Mouse (Mus musculus) liver, embryonic 11.5 days (tissue): ENCODE measurements at regions not wholly inside any gene's neighbourhood (a gene's known extent, or its start where the extent isn't known, plus 50 kb on each side); places are given as distances from the start of the nearest gene placed in this dataset.
A peak's percentile ranks its signal among the peaks of the same experiment; 100 is the strongest.

Experiments used
- ATAC-seq: fragments of 200-750 bp; cut with Nextera tagmentation; replicated peaks from 2 replicates; pipeline ENCODE4 v1.8.0; 2017; ENCODE audit warnings: moderate number of reproducible peaks, mild to moderate bottlenecking, moderate TSS enrichment, moderate library complexity; ENCODE audit not compliant: low FRiP score
- DNase-seq: peaks from one replicate; pipeline ENCODE4 v3.0.0-alpha.2; 2017; ENCODE audit warnings: low spot score
- H3K27ac ChIP-seq: fragments of 300-500 bp; sonication (generic); 2 replicates; pipeline ENCODE4 v1.5.1; 2014; ENCODE audit warnings: mild to moderate bottlenecking, low read depth, low read length, control low read depth
- H3K27me3 ChIP-seq: fragments of 300-500 bp; sonication (generic); replicated peaks from 2 replicates; pipeline ENCODE4 v1.6.1; 2014; ENCODE audit warnings: low read length, mixed read lengths; ENCODE audit not compliant: control insufficient read depth, insufficient read depth
- H3K36me3 ChIP-seq: fragments of 300-500 bp; sonication (generic); 2 replicates; pipeline ENCODE4 v1.6.1; 2014; ENCODE audit warnings: mild to moderate bottlenecking, low read length, moderate library complexity, mixed read lengths; ENCODE audit not compliant: control insufficient read depth, insufficient read depth
- H3K4me1 ChIP-seq: fragments of 300-500 bp; sonication (generic); replicated peaks from 2 replicates; pipeline ENCODE4 v1.6.1; 2014; ENCODE audit warnings: low read length, mixed read lengths; ENCODE audit not compliant: control insufficient read depth, insufficient read depth
- H3K4me2 ChIP-seq: fragments of 300-500 bp; sonication (generic); 2 replicates; pipeline ENCODE4 v1.6.1; 2014; ENCODE audit warnings: mild to moderate bottlenecking, control low read depth, moderate library complexity
- H3K4me3 ChIP-seq: fragments of 300-500 bp; sonication (generic); 2 replicates; pipeline ENCODE4 v1.5.1; 2014; ENCODE audit warnings: low read depth, low read length, control low read depth
- H3K9ac ChIP-seq: fragments of 300-500 bp; sonication (generic); 2 replicates; pipeline ENCODE4 v1.6.1; 2014; ENCODE audit warnings: low read depth, low read length, control low read depth
- H3K9me3 ChIP-seq: fragments of 300-500 bp; sonication (generic); 2 replicates; pipeline ENCODE4 v1.6.1; 2016; ENCODE audit warnings: low read length, inconsistent platforms, mixed read lengths; ENCODE audit not compliant: control insufficient read depth
- WGBS: fragments of 180-500 bp; shearing (Covaris S2); extraction: QIAGEN DNeasy Blood & Tissue Kit; methylation state at CpG from one replicate; pipeline ENCODE4 v1.1.7; 2014; 5-methylcytosine and 5-hydroxymethylcytosine counted together

DNA sequence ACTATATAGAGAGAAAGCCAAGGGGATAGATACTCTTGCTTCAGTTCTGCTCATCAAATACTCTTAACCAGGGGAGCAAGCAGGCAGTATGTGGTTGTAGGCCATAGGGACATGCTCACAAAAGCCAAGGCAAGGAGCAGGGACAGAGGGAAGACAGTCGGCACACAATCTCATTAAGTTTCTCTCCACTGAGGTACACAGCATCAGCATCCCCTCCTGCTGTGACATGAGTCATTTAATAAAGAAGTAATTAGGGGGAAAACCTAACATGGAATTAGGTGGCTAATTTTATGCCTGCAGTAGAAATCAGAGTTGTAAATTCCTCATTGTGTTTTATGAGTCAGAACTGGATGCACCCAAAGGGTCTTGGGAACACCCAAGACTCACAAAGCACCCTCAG, 203.2 kb downstream of the Pdgfra start:
- Histone ChIP-seq H3K27me3 (no peaks in the 10 kb centered on the region), H3K4me2 (no peak overlapping the region), H3K4me3 (no peak overlapping the region), H3K4me1 (no peaks in the 10 kb centered on the region), H3K27ac (no peak overlapping the region), H3K9ac (no peak overlapping the region), H3K9me3 (no peaks in the 10 kb centered on the region), H3K36me3 (no peaks in the 10 kb centered on the region)
- DNase-seq, result no peak
- 82% methylated on average over 1 of the region's 1 CpGs for WGBS
- ATAC-seq, result no peak

GRCm38 (mm10) chr5:75358869-75359268, 206.8 kb downstream of the Pdgfra start:
- H3K4me2 ChIP-seq, result no peak overlapping the region
- ATAC-seq, result peak; percentile 78
- H3K4me3 ChIP-seq, result no peak overlapping the region

DNA sequence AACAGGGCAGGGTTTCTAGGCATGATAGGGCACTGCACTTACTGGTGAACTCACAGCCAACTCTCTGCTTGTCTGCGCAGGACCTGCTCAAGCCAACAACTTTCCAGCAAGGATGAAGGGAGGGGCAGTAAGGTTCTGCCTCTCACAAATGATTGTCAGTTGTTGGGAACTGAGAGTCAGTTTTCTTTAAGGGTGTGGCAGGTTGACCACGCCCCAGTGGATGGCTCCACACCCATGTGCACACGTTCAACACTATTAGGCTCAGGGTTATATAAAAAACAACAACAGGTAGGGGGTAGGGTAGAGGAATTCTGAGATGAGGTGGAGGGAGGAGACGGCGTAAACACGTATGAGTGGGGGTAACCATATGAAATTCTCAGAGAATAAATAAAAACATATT, 210.9 kb upstream of the Kit start:
- H3K36me3 ChIP-seq, result no peaks in the 10 kb centered on the region
- no peak overlapping the region for H3K9ac ChIP-seq
- no peak overlapping the region for H3K4me3 ChIP-seq
- DNase-seq (no peak), ATAC-seq (peak; percentile 79)
- no peaks in the 10 kb centered on the region for H3K27me3 ChIP-seq
- WGBS, result 73% methylated on average over 6 of the region's 6 CpGs
- H3K9me3 ChIP-seq, result no peaks in the 10 kb centered on the region
- H3K4me2 ChIP-seq, result peak overlapping the region; percentile 2; the same call in 1 of the 2 replicates
- no peak overlapping the region for H3K27ac ChIP-seq
- H3K4me1 ChIP-seq, result peaks cover 6% of the 10 kb centered on the region; the same call in 1 of the 2 replicates

More at GRCm38 (mm10) chr5:75358869-75359268, 206.8 kb downstream of the Pdgfra start:
- WGBS, result 43% methylated on average over 5 of the region's 5 CpGs
- Histone ChIP-seq H3K27me3 (no peaks in the 10 kb centered on the region), H3K9me3 (no peaks in the 10 kb centered on the region), H3K9ac (no peak overlapping the region), H3K4me1 (peaks cover 4% of the 10 kb centered on the region; the same call in 1 of the 2 replicates), H3K36me3 (no peaks in the 10 kb centered on the region), H3K27ac (no peak overlapping the region)
- DNase-seq, result no peak

DNA sequence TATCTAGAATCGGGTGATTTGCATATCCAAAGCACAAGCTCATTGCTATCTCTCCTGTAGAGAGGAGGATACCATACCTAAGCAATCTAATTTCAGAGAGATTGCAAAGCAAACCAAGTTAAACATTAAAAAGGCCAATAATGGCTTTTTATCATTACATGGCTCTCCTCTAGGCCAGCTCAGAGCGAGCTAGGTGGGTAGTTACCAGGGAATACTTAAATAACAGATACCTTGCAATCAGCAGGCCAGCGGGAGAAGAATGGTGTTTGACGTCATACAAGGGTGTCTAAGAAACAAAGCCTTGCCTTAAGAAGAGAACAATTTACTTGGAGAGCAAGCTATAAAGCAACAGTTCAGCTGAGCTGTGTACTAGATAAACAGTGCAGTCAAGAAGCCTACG, 207.4 kb upstream of the Kit start:
- Histone ChIP-seq H3K4me3 (no peak overlapping the region), H3K27me3 (no peaks in the 10 kb centered on the region), H3K9me3 (no peaks in the 10 kb centered on the region), H3K9ac (no peak overlapping the region), H3K4me2 (no peak overlapping the region), H3K27ac (no peak overlapping the region), H3K4me1 (peaks cover 6% of the 10 kb centered on the region; the same call in 1 of the 2 replicates), H3K36me3 (no peaks in the 10 kb centered on the region)
- DNase-seq (no peak), ATAC-seq (no peak)
- WGBS, result 82% methylated on average over 5 of the region's 5 CpGs

- H3K9me3 ChIP-seq, result no peaks in the 10 kb centered on the region
Measured at GRCm38 (mm10) chr5:75368691-75369090, 206.0 kb upstream of the Kit start.

GRCm38 (mm10) chr5:75372849-75373248, 201.9 kb upstream of the Kit start:
- 59% methylated on average over 3 of the region's 3 CpGs for WGBS
- H3K4me3 ChIP-seq, result no peak overlapping the region
- no peak overlapping the region for H3K9ac ChIP-seq
- no peaks in the 10 kb centered on the region for H3K9me3 ChIP-seq
- no peaks in the 10 kb centered on the region for H3K36me3 ChIP-seq
- no peaks in the 10 kb centered on the region for H3K27me3 ChIP-seq
- ATAC-seq, result no peak
- H3K4me1 ChIP-seq, result peaks cover 18% of the 10 kb centered on the region
- no peak overlapping the region for H3K4me2 ChIP-seq
- DNase-seq, result no peak
- H3K27ac ChIP-seq, result no peak overlapping the region

More at GRCm38 (mm10) chr5:75368691-75369090, 206.0 kb upstream of the Kit start:
- Histone ChIP-seq H3K4me1 (peaks cover 3% of the 10 kb centered on the region; the same call in 1 of the 2 replicates), H3K27me3 (no peaks in the 10 kb centered on the region), H3K4me2 (no peak overlapping the region), H3K27ac (no peak overlapping the region), H3K4me3 (no peak overlapping the region), H3K9ac (no peak overlapping the region), H3K36me3 (no peaks in the 10 kb centered on the region)
- 89% methylated on average over 5 of the region's 5 CpGs for WGBS
- ATAC-seq, result no peak
- DNase-seq, result no peak

DNA sequence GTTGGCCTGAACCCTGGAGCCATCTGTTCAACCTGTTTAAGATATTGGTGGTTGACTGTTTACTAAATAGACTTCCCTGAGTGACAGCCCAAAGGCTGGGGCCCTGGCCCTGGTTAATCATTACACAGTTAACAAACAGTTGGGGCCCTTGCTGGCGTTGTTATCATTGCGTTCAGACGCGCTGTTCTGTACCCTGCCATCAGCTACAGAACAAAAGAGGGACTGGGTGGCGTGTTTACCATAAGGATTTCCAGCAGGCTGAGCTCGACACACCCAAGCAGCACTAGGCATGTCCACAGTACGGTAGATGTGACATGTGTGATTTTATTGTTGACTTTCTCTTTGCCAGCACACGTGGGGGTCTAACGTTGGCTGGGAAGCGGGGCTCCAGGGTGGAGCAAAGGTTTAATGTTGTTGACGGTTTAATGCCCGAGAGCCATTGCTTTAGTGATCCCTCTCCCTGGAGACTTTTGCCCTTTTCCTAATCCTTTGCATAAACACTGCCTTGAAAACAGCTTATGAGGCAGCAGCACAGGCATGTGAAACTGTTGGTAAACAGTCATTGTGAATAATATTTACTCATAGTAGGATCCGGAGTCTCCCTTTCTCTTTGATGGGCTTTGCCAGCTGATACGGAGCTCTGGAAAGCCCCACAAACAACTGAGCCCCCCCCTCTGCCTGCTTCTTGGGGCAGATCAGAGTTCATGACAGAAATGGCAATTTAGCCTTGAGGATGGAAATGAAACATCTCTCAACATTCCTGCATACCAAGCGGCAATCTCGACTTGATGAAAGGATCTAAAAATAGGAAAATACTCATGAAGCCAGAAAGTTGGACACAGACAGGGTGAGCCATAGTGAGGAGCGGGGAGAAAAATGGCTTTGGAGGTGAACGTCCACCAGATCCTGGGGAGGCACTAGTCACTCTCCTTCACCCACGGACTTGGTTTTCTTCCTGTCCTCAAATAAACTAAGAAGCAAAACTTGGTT, 197.1 kb upstream of the Kit start:
- Histone ChIP-seq H3K27me3 (no peaks in the 10 kb centered on the region), H3K4me2 (peak overlapping the region; percentile 49), H3K4me1 (peaks cover 27% of the 10 kb centered on the region), H3K27ac (peak overlapping the region; percentile 86), H3K36me3 (no peaks in the 10 kb centered on the region), H3K4me3 (peak overlapping the region; percentile 25), H3K9ac (0 out of 2 replicates have a peak overlapping the region, but pooled peaks have one; percentile 26), H3K9me3 (no peaks in the 10 kb centered on the region)
- peak; percentile 96 for ATAC-seq
- 41% methylated on average over 19 of the region's 19 CpGs for WGBS
- peak; percentile 61 for DNase-seq

DNA sequence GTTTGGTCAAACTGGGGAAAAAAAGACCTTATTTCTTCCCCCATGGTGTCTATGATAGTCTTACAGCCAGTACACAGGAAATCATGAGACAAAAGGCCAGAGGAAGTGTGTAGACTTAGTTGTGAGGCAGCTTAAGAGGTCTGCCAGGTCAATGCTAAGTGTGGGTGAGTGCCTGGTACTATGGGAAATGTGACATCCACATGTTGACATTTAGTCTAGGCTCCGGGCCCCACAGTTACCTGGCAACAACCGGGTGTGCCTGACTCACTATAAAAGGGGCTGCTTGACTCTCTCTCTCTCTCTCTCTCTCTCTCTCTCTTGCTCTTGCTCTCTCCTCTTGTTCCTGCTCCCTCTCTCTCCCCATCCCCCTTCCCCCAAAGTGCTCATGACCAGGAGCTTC, 196.1 kb upstream of the Kit start:
- ATAC-seq, result peak; percentile 35; the same call in 1 of the 2 replicates
- no peak overlapping the region for H3K4me2 ChIP-seq
- no peak for DNase-seq
- no peaks in the 10 kb centered on the region for H3K9me3 ChIP-seq
- H3K4me3 ChIP-seq, result no peak overlapping the region
- no peak overlapping the region for H3K9ac ChIP-seq
- 51% methylated on average over 2 of the region's 2 CpGs for WGBS
- H3K27me3 ChIP-seq, result no peaks in the 10 kb centered on the region
- H3K4me1 ChIP-seq, result peaks cover 27% of the 10 kb centered on the region
- H3K27ac ChIP-seq, result peak overlapping the region; percentile 47; the same call in 1 of the 2 replicates
- no peaks in the 10 kb centered on the region for H3K36me3 ChIP-seq
